Mouse (Mus musculus) T-cell, adult 66 days (primary cell): ENCODE results near the gene Clns1a. TPM values are rescaled to one million over a fixed set of nuclear protein-coding genes. Genes with fewer than 3 reads are reported as not detected.

Experiments
- total RNA-seq, 2 experiments: library from RNA; stranded (reverse); gene quantifications; 3 replicates in 1 of 2; 4 replicates in 1 of 2; pipeline ENCODE4 v1.2.4; 2023

Gene Clns1a
- 10 to 100 TPM; 57.2 to 57.3 TPM for total RNA-seq

GRCm38 (mm10) chr7:97696506-97697254 is at the start of gene Clns1a:
Gene Clns1a (plus strand): TSS chr7:97696634.

DNA sequence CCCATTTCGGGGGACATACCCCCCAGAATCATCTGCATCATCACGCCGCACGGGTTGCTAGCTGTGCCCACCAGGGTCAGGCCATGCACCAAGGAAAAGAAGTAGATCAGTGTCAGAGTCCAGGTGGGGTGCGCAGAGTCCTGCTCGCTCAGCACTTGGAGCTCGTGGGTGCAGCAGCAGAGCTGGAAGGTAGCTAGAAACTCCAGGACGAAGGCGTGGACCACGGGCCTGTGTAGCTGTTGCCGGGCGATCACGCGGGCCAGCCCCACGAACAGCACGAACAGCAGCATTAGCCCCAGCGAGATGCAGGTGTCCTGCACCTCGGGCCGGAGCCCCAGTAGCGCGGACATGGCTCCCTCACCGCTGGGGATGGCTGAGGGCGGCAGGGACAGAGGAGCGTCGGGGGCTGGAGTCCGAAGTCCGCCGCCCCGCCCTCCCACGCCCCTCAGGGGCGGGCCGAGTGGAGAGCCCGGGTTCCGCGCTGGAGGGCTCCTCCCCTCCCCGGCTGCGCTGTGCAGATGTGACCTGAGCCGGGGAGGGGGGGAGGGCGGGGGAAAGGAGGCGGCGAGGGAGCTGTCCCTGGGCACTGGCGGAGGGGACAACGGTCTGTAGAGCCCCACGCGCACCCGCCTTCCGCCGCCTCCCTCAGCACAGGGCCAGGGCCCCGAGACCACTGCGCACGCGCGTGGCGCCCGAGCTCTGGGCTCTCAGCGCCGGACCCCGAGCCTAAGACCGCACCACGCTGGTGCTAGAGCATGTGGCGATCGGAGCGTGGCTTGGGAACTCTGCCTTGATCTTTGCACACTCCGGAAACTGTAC is 41.4 kb downstream of the Clns1a start, which contains the start of gene Aqp11:
Gene Aqp11, minus strand, starts transcription at position 652 of the 819 bp plus-strand sequence.

Other genes starting within 250 kb of the Clns1a start
- gene Kctd14, start 245.3 kb upstream of the Clns1a start, total RNA-seq, result 1 to 10 TPM in 1 of 2 experiments, under 1 TPM in 1; 0.52 to 1.6 TPM
- gene Ints4, start 215.7 kb upstream of the Clns1a start, total RNA-seq, result 10 to 100 TPM; 40.2 to 42.4 TPM
- gene Aamdc, start 117.1 kb upstream of the Clns1a start, total RNA-seq, result 10 to 100 TPM; 13.8 to 15.2 TPM
- 10 to 100 TPM; 65.1 to 75.9 TPM for gene Rsf1, start 116.7 kb upstream of the Clns1a start, total RNA-seq
- gene Aqp11, start 41.7 kb downstream of the Clns1a start, total RNA-seq, result 1 to 10 TPM; 1.4 to 2.7 TPM
- 10 to 100 TPM; 11.1 to 13.2 TPM for gene Pak1, start 91.9 kb downstream of the Clns1a start, total RNA-seq
- not detected for gene Gdpd4, start 223.3 kb downstream of the Clns1a start, total RNA-seq